Mouse (Mus musculus): ENCODE measurements at regions not wholly inside any gene's neighbourhood (a gene's known extent, or its start where the extent isn't known, plus 50 kb on each side); places are given as distances from the start of the nearest gene placed in this dataset.
A peak's percentile ranks its signal among the peaks of the same experiment; 100 is the strongest.

DNA sequence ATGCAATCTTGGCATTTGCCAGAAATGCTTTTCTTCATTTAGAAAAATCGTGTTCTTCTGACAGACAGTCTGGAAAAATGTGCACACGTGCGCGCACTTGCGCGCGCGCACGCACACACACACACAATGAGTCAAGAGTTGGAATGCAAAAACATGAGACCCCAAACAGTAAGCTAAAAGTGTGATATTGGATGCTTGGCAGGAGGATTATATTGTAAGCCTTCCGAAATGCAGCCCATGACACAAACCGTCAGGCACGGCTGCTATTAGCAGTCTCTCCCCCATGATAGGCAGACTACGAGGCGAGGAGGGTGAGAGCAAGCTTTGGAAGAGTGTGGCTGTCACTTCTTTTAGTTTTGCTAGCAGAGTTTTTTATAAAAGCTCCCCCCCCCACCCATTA is 282.1 kb upstream of the Tbc1d5 start:
- peak overlapping the region; percentile 37 for H3K4me2 ChIP-seq (replicated peaks)
- no peaks in the 10 kb centered on the region for H3K36me3 ChIP-seq
- H3K9me3 ChIP-seq, result no peaks in the 10 kb centered on the region
- no peaks in the 10 kb centered on the region for H3K27me3 ChIP-seq
- no peak overlapping the region for H3K9ac ChIP-seq
- no peak overlapping the region for H3K27ac ChIP-seq
- ATAC-seq (ENCODE audit: low FRiP score, low read depth), result no peak; the same call in 1 of the 2 replicates
- 51% methylated on average over 14 of the region's 14 CpGs for WGBS
- H3K4me3 ChIP-seq, result no peak overlapping the region
- H3K4me1 ChIP-seq, result 0 out of 2 replicates have a peak, but pooled peaks cover 5% of the 10 kb centered on the region

- H3K4me3 ChIP-seq, result no peak overlapping the region
- H3K27me3 ChIP-seq, result no peaks in the 10 kb centered on the region
- H3K36me3 ChIP-seq, result no peaks in the 10 kb centered on the region
- 82% methylated on average over 1 of the region's 1 CpGs for WGBS
- no peaks in the 10 kb centered on the region for H3K9me3 ChIP-seq
- H3K27ac ChIP-seq, result no peak overlapping the region
- 0 out of 2 replicates have a peak, but pooled peaks cover 5% of the 10 kb centered on the region for H3K4me1 ChIP-seq
- ATAC-seq (ENCODE audit: low FRiP score, low read depth), result no peak
- no peak overlapping the region for H3K9ac ChIP-seq
- H3K4me2 ChIP-seq (replicated peaks), result no peak overlapping the region
Measured at GRCm38 (mm10) chr17:51459119-51459518, 280.0 kb upstream of the Tbc1d5 start.

DNA sequence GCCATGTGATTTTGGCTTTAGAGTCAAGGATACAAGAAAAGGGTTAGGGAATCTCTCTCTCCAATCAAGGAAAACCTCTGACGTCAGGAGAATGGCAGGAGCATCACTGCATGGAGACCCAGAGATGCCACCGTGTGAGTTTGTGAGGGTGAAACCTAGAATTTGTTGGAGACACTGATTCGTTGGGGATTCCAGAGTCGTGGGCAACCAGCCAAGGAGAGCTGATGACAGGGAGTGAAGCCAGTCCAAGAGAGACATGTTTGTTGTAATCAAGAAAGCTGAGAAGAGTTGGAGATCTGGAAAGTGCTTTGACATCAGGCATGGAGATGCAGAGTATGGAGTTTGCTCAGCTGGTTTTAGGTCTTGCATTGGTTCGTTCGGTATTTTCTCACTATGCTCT is 236.6 kb upstream of the Tbc1d5 start:
- Histone ChIP-seq H3K9ac (no peak overlapping the region), H3K27me3 (no peaks in the 10 kb centered on the region), H3K9me3 (no peaks in the 10 kb centered on the region), H3K4me3 (no peak overlapping the region), H3K27ac (no peak overlapping the region), H3K4me1 (no peaks in the 10 kb centered on the region), H3K36me3 (no peaks in the 10 kb centered on the region), H3K4me2 (replicated peaks) (no peak overlapping the region)
- WGBS, result 86% methylated on average over 6 of the region's 6 CpGs
- ATAC-seq (ENCODE audit: low FRiP score, low read depth), result no peak

GRCm38 (mm10) chr17:51414304-51414703 is 235.2 kb upstream of the Tbc1d5 start:
- Histone ChIP-seq H3K27me3 (no peaks in the 10 kb centered on the region), H3K9me3 (no peaks in the 10 kb centered on the region), H3K4me3 (no peak overlapping the region), H3K4me1 (no peaks in the 10 kb centered on the region), H3K4me2 (replicated peaks) (no peak overlapping the region), H3K36me3 (no peaks in the 10 kb centered on the region), H3K9ac (no peak overlapping the region), H3K27ac (no peak overlapping the region)
- WGBS, result 87% methylated on average over 4 of the region's 4 CpGs
- no peak for ATAC-seq (ENCODE audit: low FRiP score, low read depth)

GRCm38 (mm10) chr17:51413741-51414140 is 234.6 kb upstream of the Tbc1d5 start:
- H3K36me3 ChIP-seq, result no peaks in the 10 kb centered on the region
- no peak overlapping the region for H3K4me2 ChIP-seq (replicated peaks)
- no peaks in the 10 kb centered on the region for H3K27me3 ChIP-seq
- H3K9ac ChIP-seq, result no peak overlapping the region
- H3K9me3 ChIP-seq, result no peaks in the 10 kb centered on the region
- H3K27ac ChIP-seq, result no peak overlapping the region
- H3K4me3 ChIP-seq, result no peak overlapping the region
- no peak for ATAC-seq (ENCODE audit: low FRiP score, low read depth)
- no peaks in the 10 kb centered on the region for H3K4me1 ChIP-seq

DNA sequence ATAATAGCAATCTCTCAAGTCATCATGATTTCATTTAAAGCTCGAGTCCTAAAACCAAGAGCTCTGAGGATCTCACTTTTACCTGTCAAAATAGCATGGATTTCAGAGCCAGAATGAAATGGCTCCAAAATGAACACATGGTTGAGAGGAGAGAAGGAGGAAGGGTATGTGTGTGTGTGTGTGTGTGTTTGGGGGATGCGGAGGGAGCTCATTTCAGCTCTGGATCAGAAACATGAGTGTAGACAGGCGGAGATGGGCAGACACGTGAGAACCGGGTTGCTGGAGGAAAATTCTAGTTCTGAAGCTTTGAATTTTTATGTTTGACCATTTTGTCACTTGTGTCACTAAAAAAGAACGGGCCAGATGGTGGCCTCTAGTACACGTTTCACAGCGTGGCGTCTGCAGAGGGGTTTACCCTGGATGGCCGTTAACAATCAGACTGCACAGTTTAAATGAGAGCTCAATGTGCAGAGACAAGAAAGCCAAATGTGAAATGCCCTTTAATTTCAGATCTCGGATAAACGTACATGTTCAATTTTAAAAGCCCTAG is 232.5 kb upstream of the Tbc1d5 start:
- Histone ChIP-seq H3K27me3 (no peaks in the 10 kb centered on the region), H3K4me3 (no peak overlapping the region), H3K36me3 (no peaks in the 10 kb centered on the region), H3K27ac (no peak overlapping the region), H3K4me2 (replicated peaks) (no peak overlapping the region), H3K4me1 (no peaks in the 10 kb centered on the region), H3K9me3 (no peaks in the 10 kb centered on the region), H3K9ac (no peak overlapping the region)
- 51% methylated on average over 12 of the region's 12 CpGs for WGBS
- no peak for ATAC-seq (ENCODE audit: low FRiP score, low read depth)

- Histone ChIP-seq H3K4me2 (replicated peaks) (no peak overlapping the region), H3K9ac (no peak overlapping the region), H3K4me3 (no peak overlapping the region), H3K27me3 (no peaks in the 10 kb centered on the region), H3K9me3 (no peaks in the 10 kb centered on the region), H3K4me1 (no peaks in the 10 kb centered on the region), H3K36me3 (no peaks in the 10 kb centered on the region), H3K27ac (no peak overlapping the region)
- no peak for ATAC-seq (ENCODE audit: low FRiP score, low read depth)
- WGBS, result 60% methylated on average over 5 of the region's 5 CpGs
Measured at GRCm38 (mm10) chr17:51408894-51409293, 229.7 kb upstream of the Tbc1d5 start.

- no peak overlapping the region for H3K9ac ChIP-seq
- 58% methylated on average over 3 of the region's 3 CpGs for WGBS
- ATAC-seq (ENCODE audit: low FRiP score, low read depth), result no peak
- H3K27ac ChIP-seq, result no peak overlapping the region
- no peak overlapping the region for H3K4me2 ChIP-seq (replicated peaks)
- no peaks in the 10 kb centered on the region for H3K9me3 ChIP-seq
- no peaks in the 10 kb centered on the region for H3K4me1 ChIP-seq
- no peak overlapping the region for H3K4me3 ChIP-seq
- no peaks in the 10 kb centered on the region for H3K36me3 ChIP-seq
- no peaks in the 10 kb centered on the region for H3K27me3 ChIP-seq
Measured at GRCm38 (mm10) chr17:51408367-51408766, 229.2 kb upstream of the Tbc1d5 start.

GRCm38 (mm10) chr17:51407046-51407445 is 227.9 kb upstream of the Tbc1d5 start:
- Histone ChIP-seq H3K4me3 (no peak overlapping the region), H3K9me3 (no peaks in the 10 kb centered on the region), H3K27me3 (no peaks in the 10 kb centered on the region), H3K4me1 (no peaks in the 10 kb centered on the region), H3K27ac (no peak overlapping the region), H3K9ac (no peak overlapping the region), H3K36me3 (no peaks in the 10 kb centered on the region), H3K4me2 (replicated peaks) (no peak overlapping the region)
- no peak for ATAC-seq (ENCODE audit: low FRiP score, low read depth)
- WGBS, result 55% methylated on average over 4 of the region's 4 CpGs

- Histone ChIP-seq H3K27me3 (peaks cover 4% of the 10 kb centered on the region; the same call in 1 of the 2 replicates), H3K9ac (no peak overlapping the region), H3K36me3 (no peaks in the 10 kb centered on the region), H3K4me1 (no peaks in the 10 kb centered on the region), H3K9me3 (no peaks in the 10 kb centered on the region), H3K4me2 (replicated peaks) (no peak overlapping the region), H3K4me3 (no peak overlapping the region), H3K27ac (no peak overlapping the region)
- WGBS, result 84% methylated on average over 3 of the region's 3 CpGs
- ATAC-seq (ENCODE audit: low FRiP score, low read depth), result no peak
Measured at GRCm38 (mm10) chr17:51405059-51405458, 225.9 kb upstream of the Tbc1d5 start.

DNA sequence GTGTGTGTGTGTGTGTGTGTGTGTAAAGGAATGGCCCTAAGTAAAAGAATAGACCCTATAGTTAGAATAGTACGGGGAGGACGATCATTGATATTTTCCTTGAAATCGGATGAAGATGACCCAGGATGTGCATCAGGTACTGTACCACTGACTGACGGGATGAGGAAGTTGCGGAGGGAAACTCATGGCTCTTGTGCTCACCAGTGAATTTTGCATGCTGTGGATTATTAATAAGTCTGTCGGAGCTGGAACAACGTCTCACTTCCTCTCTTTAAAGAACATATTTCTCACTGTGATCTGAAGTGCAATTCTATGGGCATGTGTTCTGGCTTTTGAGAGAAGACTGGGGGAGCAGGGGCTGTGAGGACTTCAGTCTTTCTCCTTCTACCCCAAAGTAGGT is 218.8 kb upstream of the Tbc1d5 start:
- Histone ChIP-seq H3K9me3 (no peaks in the 10 kb centered on the region), H3K27ac (no peak overlapping the region), H3K27me3 (peaks cover 19% of the 10 kb centered on the region), H3K36me3 (no peaks in the 10 kb centered on the region), H3K4me1 (0 out of 2 replicates have a peak, but pooled peaks cover 3% of the 10 kb centered on the region), H3K4me2 (replicated peaks) (no peak overlapping the region), H3K9ac (no peak overlapping the region), H3K4me3 (no peak overlapping the region)
- ATAC-seq (ENCODE audit: low FRiP score, low read depth), result no peak
- 83% methylated on average over 7 of the region's 7 CpGs for WGBS

- H3K4me2 ChIP-seq (replicated peaks), result no peak overlapping the region
- H3K4me3 ChIP-seq, result no peak overlapping the region
- H3K27ac ChIP-seq, result no peak overlapping the region
- ATAC-seq (ENCODE audit: low FRiP score, low read depth), result no peak
- H3K4me1 ChIP-seq, result 0 out of 2 replicates have a peak, but pooled peaks cover 3% of the 10 kb centered on the region
- 55% methylated on average over 11 of the region's 11 CpGs for WGBS
- no peaks in the 10 kb centered on the region for H3K9me3 ChIP-seq
- peaks cover 4% of the 10 kb centered on the region for H3K27me3 ChIP-seq
- no peaks in the 10 kb centered on the region for H3K36me3 ChIP-seq
- no peak overlapping the region for H3K9ac ChIP-seq
Measured at GRCm38 (mm10) chr17:51393771-51394221, 214.6 kb upstream of the Tbc1d5 start.

DNA sequence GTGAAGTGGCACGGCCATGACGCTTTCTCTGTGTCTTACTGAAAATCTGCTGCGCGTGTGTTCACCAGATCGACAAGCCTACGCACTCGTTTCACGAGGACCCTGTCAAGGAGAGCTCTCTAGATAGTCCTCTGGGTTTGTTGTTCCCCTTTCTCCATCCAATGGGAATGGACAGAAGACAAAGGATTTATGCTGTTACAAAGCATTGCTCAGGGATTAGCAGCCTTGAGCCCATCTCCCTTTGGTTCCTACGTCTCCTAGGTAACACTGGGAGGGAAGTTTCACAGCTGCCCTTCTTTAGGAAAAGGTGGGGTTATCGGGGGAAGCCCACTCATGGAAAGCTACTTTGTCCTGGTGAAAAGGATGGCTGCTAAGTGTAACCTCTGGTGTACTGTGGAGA is 212.7 kb upstream of the Tbc1d5 start:
- Histone ChIP-seq H3K9me3 (no peaks in the 10 kb centered on the region), H3K36me3 (no peaks in the 10 kb centered on the region), H3K9ac (no peak overlapping the region), H3K4me3 (no peak overlapping the region), H3K4me1 (0 out of 2 replicates have a peak, but pooled peaks cover 3% of the 10 kb centered on the region), H3K27me3 (peaks cover under 1% of the 10 kb centered on the region), H3K27ac (no peak overlapping the region), H3K4me2 (replicated peaks) (no peak overlapping the region)
- ATAC-seq (ENCODE audit: low FRiP score, low read depth), result no peak
- 91% methylated on average over 10 of the region's 10 CpGs for WGBS
